ENCODE assay signal across 29 mouse cellular contexts in genomic region chr13:73688934-73689333, GRCm38 (mm10). TPM values are rescaled to one million over a fixed set of nuclear protein-coding genes. Genes with fewer than 3 reads are reported as not detected.
DNase-seq lines count a peak whose midpoint lies in the region; TF ChIP-seq lines count a peak whose summit lies in the region.
"Had no signal": no experiment of that assay in that cellular context is flagged by ENCODE, and none has a peak within 500 bp of the region (broad histone marks: within the 10 kb centered on the region; RNA-seq: fewer than 3 reads in every experiment).

No protein-coding gene starts in this region.

- in situ Hi-C loops in CH12.LX (cut with MboI; ENCODE audit: low pct_ligation_motif_present, low pct_unique_long_range_greater_than_20kb, low sequenced_read_pairs) = no loop called here

- TF ChIP-seq POLR2A in CH12.LX (IDR thresholded peaks at IDR 0.05; ENCODE audit: low read depth, low read length) = no peak

- H3K27ac ChIP-seq in CH12.LX (ENCODE audit: insufficient read depth, low read depth) = no peak overlapping the region
- H3K27ac ChIP-seq: embryonic facial prominence, embryonic 10.5 days; embryonic facial prominence, embryonic 13.5 days; forebrain, embryonic 12.5 days; forebrain, embryonic 15.5 days; hindbrain, embryonic 12.5 days; hindbrain, embryonic 15.5 days had no signal

- H3K9me3 ChIP-seq in CH12.LX (replicated peaks; ENCODE audit: low read length) = no peaks in the 10 kb centered on the region
- H3K9me3 ChIP-seq: embryonic facial prominence, embryonic 10.5 days; embryonic facial prominence, embryonic 13.5 days; forebrain, embryonic 12.5 days; forebrain, embryonic 15.5 days; G1E; hindbrain, embryonic 12.5 days; hindbrain, embryonic 15.5 days had no signal

- H3K27me3 ChIP-seq in CH12.LX (replicated peaks) = no peaks in the 10 kb centered on the region
- H3K27me3 ChIP-seq: embryonic facial prominence, embryonic 13.5 days; forebrain, embryonic 12.5 days; forebrain, embryonic 15.5 days; hindbrain, embryonic 12.5 days; hindbrain, embryonic 15.5 days had no signal

- no peak overlapping the region for H3K4me3 ChIP-seq in CH12.LX (replicated peaks in 1 of 3; ENCODE audit: low read depth in 2 of 3, low read length in 2 of 3, poor library complexity in 1 of 3)
- H3K4me3 ChIP-seq: embryonic facial prominence, embryonic 10.5 days; embryonic facial prominence, embryonic 13.5 days; erythroblast, embryonic 14.5 days; forebrain, embryonic 12.5 days; forebrain, embryonic 15.5 days; hindbrain, embryonic 12.5 days; hindbrain, embryonic 15.5 days had no signal

- DNase-seq in CH12.LX (ENCODE audit: extremely low read depth) (no peak), MN1 (ENCODE audit: low spot score) (no peak)
- DNase-seq in thymus, postnatal 0 days (ENCODE audit: low spot score) = peak; percentile 83
- DNase-seq in thymus, postnatal 25 days = peak; percentile 77
- no peak for DNase-seq in cerebellum, adult 9-11 months
- DNase-seq in layer of hippocampus, adult 18-20 months (ENCODE audit: low spot score in 2 of 2) = no peak
- DNase-seq: adrenal gland, postnatal 10 days; adrenal gland, postnatal 36 days; cerebellum, adult 18-20 months; cerebellum, adult 9-10 months; cerebellum, postnatal 25 days; embryo, embryonic 11 days; gastrocnemius, postnatal 10 days; heart, adult 11 months had no signal

- no peak for TF ChIP-seq CTCF in CH12.LX (conservative IDR thresholded peaks at IDR 0.05 in 1 of 2, IDR thresholded peaks at IDR 0.05 in 1 of 2; ENCODE audit: low read depth in 2 of 2, low read length in 2 of 2)

- H3K4me2 ChIP-seq in CH12.LX (ENCODE audit: insufficient read depth, low read depth, poor library complexity, severe bottlenecking) = no peak overlapping the region
- H3K4me2 ChIP-seq: embryonic facial prominence, embryonic 13.5 days; forebrain, embryonic 12.5 days; forebrain, embryonic 15.5 days; heart, embryonic 11.5 days; hindbrain, embryonic 12.5 days; hindbrain, embryonic 15.5 days had no signal

- H3K9ac ChIP-seq in CH12.LX (ENCODE audit: insufficient read depth, low read depth) = no peak overlapping the region
- H3K9ac ChIP-seq: embryonic facial prominence, embryonic 13.5 days; forebrain, embryonic 12.5 days; forebrain, embryonic 15.5 days; hindbrain, embryonic 12.5 days; hindbrain, embryonic 15.5 days had no signal

- H3K4me1 ChIP-seq in CH12.LX (ENCODE audit: control insufficient read depth in 1 of 2, insufficient read depth in 2 of 2) = peaks cover 2 to 15% of the 10 kb centered on the region in 2 experiments
- H3K4me1 ChIP-seq: embryonic facial prominence, embryonic 10.5 days; embryonic facial prominence, embryonic 13.5 days; forebrain, embryonic 12.5 days; forebrain, embryonic 15.5 days; hindbrain, embryonic 12.5 days; hindbrain, embryonic 15.5 days had no signal

- no peaks in the 10 kb centered on the region for H3K79me2 ChIP-seq in CH12.LX (replicated peaks; ENCODE audit: control insufficient read depth, extremely low read depth, insufficient read depth, poor library complexity, severe bottlenecking)

- dilution Hi-C loops in CH12.LX (cut with MboI; ENCODE audit: extremely low pct_ligation_motif_present, extremely low pct_unique_long_range_greater_than_20kb, low sequenced_read_pairs) = no loop called here

- no peaks in the 10 kb centered on the region for H3K36me3 ChIP-seq in CH12.LX (replicated peaks in 1 of 2; ENCODE audit: control insufficient read depth in 1 of 2, insufficient read depth in 1 of 2, low read length in 1 of 2)
- H3K36me3 ChIP-seq: embryonic facial prominence, embryonic 10.5 days; embryonic facial prominence, embryonic 13.5 days; forebrain, embryonic 12.5 days; forebrain, embryonic 15.5 days; G1E; hindbrain, embryonic 12.5 days; hindbrain, embryonic 15.5 days had no signal

- TF ChIP-seq EP300 in CH12.LX (IDR thresholded peaks at IDR 0.05; ENCODE audit: low read length) = peak; percentile 42; the same call in 1 of the 2 replicates

- TF ChIP-seq RAD21 in CH12.LX (IDR thresholded peaks at IDR 0.05; ENCODE audit: low read depth, low read length) = no peak

TF ChIP-seq in CH12.LX, 34 proteins besides CTCF, POLR2A, EP300 and RAD21:
- TF ChIP-seq ELF1 (IDR thresholded peaks at IDR 0.05; ENCODE audit: low read depth, low read length) (no peak), JUND (conservative IDR thresholded peaks at IDR 0.05; ENCODE audit: low read depth, low read length) (no peak), MEF2A (IDR thresholded peaks at IDR 0.05; ENCODE audit: borderline replicate concordance, low read depth, low read length) (no peak), ZKSCAN1 (IDR thresholded peaks at IDR 0.05; ENCODE audit: borderline replicate concordance, low read depth, low read length) (no peak), BHLHE40 (IDR thresholded peaks at IDR 0.05; ENCODE audit: low read depth, low read length) (peak; percentile 75), RCOR1 (conservative IDR thresholded peaks at IDR 0.05; ENCODE audit: low read depth, low read length) (no peak), MAZ (IDR thresholded peaks at IDR 0.05; ENCODE audit: low read depth, low read length) (no peak), CHD2 (IDR thresholded peaks at IDR 0.05; ENCODE audit: low read length) (no peak), ZNF384 (IDR thresholded peaks at IDR 0.05; ENCODE audit: low read depth, low read length) (0 out of 2 replicates have a peak, but pooled peaks have one; percentile 6), KAT2A (IDR thresholded peaks at IDR 0.05; ENCODE audit: insufficient replicate concordance, low read length) (no peak), GABPA (IDR thresholded peaks at IDR 0.05; ENCODE audit: insufficient replicate concordance, low read depth, low read length) (no peak), MYC (IDR thresholded peaks at IDR 0.05; ENCODE audit: low read depth, low read length) (0 out of 2 replicates have a peak, but pooled peaks have one; percentile 31), MAX (IDR thresholded peaks at IDR 0.05; ENCODE audit: low read length) (0 out of 2 replicates have a peak, but pooled peaks have one; percentile 33), JUN (IDR thresholded peaks at IDR 0.05; ENCODE audit: insufficient read depth, low read depth, low read length) (no peak), TCF12 (IDR thresholded peaks at IDR 0.05; ENCODE audit: low read depth, low read length) (peak; percentile 64), USF1 (IDR thresholded peaks at IDR 0.05; ENCODE audit: low read depth, low read length) (no peak), MXI1 (IDR thresholded peaks at IDR 0.05; ENCODE audit: low read depth, low read length) (peak; percentile 58; the same call in 1 of the 2 replicates)

RNA-seq across cellular contexts. Expression of gene Slc6a18, which starts 11.1 kb away (rescaled TPM):
- total RNA-seq in CH12.LX (2012; rRNA removed) (not detected in 2 replicates), CH12.LX (2014; rRNA removed) (not detected in 2 replicates)
- polyA plus RNA-seq in CH12.LX (2012; ENCODE audit: insufficient read length, low read depth) = not detected in 2 replicates
- 0.09 and 0.16 TPM in 2 replicates for polyA plus RNA-seq in thymus, postnatal 0 days (2015; fragmentation: Nextera tagmentation; extraction: Ambion mirVana)
- not detected for total RNA-seq in layer of hippocampus, adult 18-20 months (2021)
- total RNA-seq: adrenal gland, postnatal 10 days; adrenal gland, postnatal 36 days; heart, adult 8-10 months; heart, postnatal 25 days; hematopoietic stem cell, adult 5-6 weeks had no signal
- polyA plus RNA-seq: embryonic facial prominence, embryonic 10.5 days; embryonic facial prominence, embryonic 13.5 days; erythroblast, embryonic 14.5 days; forebrain, embryonic 12.5 days; forebrain, embryonic 15.5 days; G1E; heart, embryonic 11.5 days; heart, embryonic 14.5 days; heart, postnatal 0 days; hindbrain, embryonic 12.5 days; hindbrain, embryonic 15.5 days; intestine, embryonic 14.5 days had no signal

RNA-seq across cellular contexts. Expression of gene Slc6a19, which starts 15.7 kb away (rescaled TPM):
- total RNA-seq in CH12.LX (2012; rRNA removed) (0.13 TPM in 1 of 2 replicates, not detected in the other), CH12.LX (2014; rRNA removed) (not detected in 2 replicates)
- 0.13 TPM in 1 of 2 replicates, not detected in the other for polyA plus RNA-seq in CH12.LX (2012; ENCODE audit: insufficient read length, low read depth)
- polyA plus RNA-seq in thymus, postnatal 0 days (2015; fragmentation: Nextera tagmentation; extraction: Ambion mirVana) = 17.6 and 21.2 TPM in 2 replicates
- total RNA-seq in layer of hippocampus, adult 18-20 months (2021) = under 1 TPM in 1 of 2 experiments, not detected in 1; 0.17 TPM
- total RNA-seq: gastrocnemius, postnatal 10 days; heart, adult 8-10 months; heart, postnatal 25 days; hematopoietic stem cell, adult 5-6 weeks had no signal
- polyA plus RNA-seq: embryonic facial prominence, embryonic 13.5 days; erythroblast, embryonic 14.5 days; G1E; heart, embryonic 11.5 days; heart, embryonic 14.5 days; heart, postnatal 0 days had no signal

RNA-seq across cellular contexts. Expression of gene Slc12a7, which starts 44.0 kb away (rescaled TPM):
- 2.5 and 2.6 TPM in 2 replicates for total RNA-seq in CH12.LX (2012; rRNA removed)
- 0.92 and 1.0 TPM in 2 replicates for total RNA-seq in CH12.LX (2014; rRNA removed)
- 2.6 and 5.8 TPM in 2 replicates for polyA plus RNA-seq in CH12.LX (2012; ENCODE audit: insufficient read length, low read depth)
- 27.7 and 33.8 TPM in 2 replicates for polyA plus RNA-seq in thymus, postnatal 0 days (2015; fragmentation: Nextera tagmentation; extraction: Ambion mirVana)
- total RNA-seq in layer of hippocampus, adult 18-20 months (2021) = 1 to 10 TPM; 2.9 to 5.1 TPM

Comparison
In these comparisons a context has a peak if more than half of its experiments do, and no peak if none do; other contexts are left out.
1. DNase-seq: peak in thymus, postnatal 0 days (single experiment) and thymus, postnatal 25 days (single experiment); none in CH12.LX (single experiment), cerebellum, adult 9-11 months (single experiment), layer of hippocampus, adult 18-20 months (0 of 2) and MN1 (single experiment).